Mouse (Mus musculus) midbrain, embryonic 11.5 days (tissue): ENCODE data around the gene Plcd3. TPM values are rescaled to one million over a fixed set of nuclear protein-coding genes. Genes with fewer than 3 reads are reported as not detected.

Source experiments
- ATAC-seq: fragments of 200-750 bp; cut with Nextera tagmentation; 2 replicates; pipeline ENCODE4 v1.8.0; 2017; ENCODE audit warnings: moderate TSS enrichment, moderate library complexity; ENCODE audit not compliant: low FRiP score
- DNase-seq: peaks from one replicate; pipeline ENCODE4 v3.0.0; 2015; ENCODE audit warnings: low spot score; ENCODE audit errors: missing footprints
- H3K27ac ChIP-seq: fragments of 300-500 bp; sonication (generic); 2 replicates; pipeline ENCODE4 v1.5.1; 2014; ENCODE audit warnings: low read depth, low read length
- H3K27me3 ChIP-seq: fragments of 300-500 bp; sonication (generic); 2 replicates; pipeline ENCODE4 v1.6.1; 2014; ENCODE audit warnings: mild to moderate bottlenecking, low read length, moderate library complexity, mixed read lengths; ENCODE audit not compliant: control insufficient read depth, insufficient read depth
- H3K36me3 ChIP-seq: fragments of 300-500 bp; sonication (generic); 2 replicates; pipeline ENCODE4 v1.6.1; 2014; ENCODE audit warnings: mild to moderate bottlenecking, low read length, moderate library complexity, mixed read lengths; ENCODE audit not compliant: control insufficient read depth, insufficient read depth
- H3K4me1 ChIP-seq: fragments of 300-500 bp; sonication (generic); 2 replicates; pipeline ENCODE4 v1.6.1; 2014; ENCODE audit warnings: low read length; ENCODE audit not compliant: control insufficient read depth, insufficient read depth
- H3K4me2 ChIP-seq: fragments of 300-500 bp; sonication (generic); 2 replicates; pipeline ENCODE4 v1.6.1; 2014; ENCODE audit warnings: mild to moderate bottlenecking, moderate library complexity
- H3K4me3 ChIP-seq: fragments of 300-500 bp; sonication (generic); 2 replicates; pipeline ENCODE4 v1.5.1; 2014; ENCODE audit warnings: low read depth, low read length
- H3K9ac ChIP-seq: fragments of 300-500 bp; sonication (generic); 2 replicates; pipeline ENCODE4 v1.6.1; 2014; ENCODE audit warnings: low read length
- H3K9me3 ChIP-seq: fragments of 300-500 bp; sonication (generic); 2 replicates; pipeline ENCODE4 v1.6.1; 2016; ENCODE audit warnings: low read length; ENCODE audit not compliant: control insufficient read depth
- WGBS: fragments of 180-500 bp; shearing (Covaris S2); extraction: QIAGEN DNeasy Blood & Tissue Kit; methylation state at CpG from one replicate; pipeline ENCODE4 v1.1.7; 2014; 5-methylcytosine and 5-hydroxymethylcytosine counted together
- polyA plus RNA-seq: library from polyadenylated mRNA; unstranded; fragments of >200 nt; fragmentation: Nextera tagmentation; extraction: Ambion mirVana; gene quantifications from 2 replicates; pipeline ENCODE4 v1.2.1, GENCODE M21; 2014

Plcd3 gene
- polyA plus RNA-seq, 1 experiment from 2014 or later: 0.63 TPM

- no peak for DNase-seq
- peaks cover 19% of the 10 kb centered on the region; the same call in 1 of the 2 replicates for H3K36me3 ChIP-seq
- 94% methylated on average over 3 of the region's 3 CpGs for WGBS
These were observed 57.5 kb downstream of the Plcd3 start for GRCm38 (mm10) chr11:103043982-103044381.

GRCm38 (mm10) chr11:103042828-103043227 lies 58.6 kb downstream of the Plcd3 start:
- peaks cover 19% of the 10 kb centered on the region; the same call in 1 of the 2 replicates for H3K36me3 ChIP-seq
- 84% methylated on average over 4 of the region's 4 CpGs for WGBS

More at GRCm38 (mm10) chr11:103043982-103044381, 57.5 kb downstream of the Plcd3 start:
- Histone ChIP-seq H3K4me3 (no peak overlapping the region), H3K27ac (no peak overlapping the region), H3K4me1 (no peaks in the 10 kb centered on the region), H3K4me2 (no peak overlapping the region), H3K9me3 (no peaks in the 10 kb centered on the region), H3K9ac (no peak overlapping the region), H3K27me3 (no peaks in the 10 kb centered on the region)
- ATAC-seq: no peak

GRCm38 (mm10) chr11:103038037-103038436 lies 63.4 kb downstream of the Plcd3 start:
- Histone ChIP-seq H3K27me3 (no peaks in the 10 kb centered on the region), H3K4me3 (no peak overlapping the region), H3K4me2 (no peak overlapping the region), H3K4me1 (no peaks in the 10 kb centered on the region), H3K27ac (no peak overlapping the region), H3K9me3 (no peaks in the 10 kb centered on the region), H3K36me3 (no peaks in the 10 kb centered on the region), H3K9ac (no peak overlapping the region)
- ATAC-seq (no peak), DNase-seq (no peak)
- 94% methylated on average over 6 of the region's 6 CpGs for WGBS

More at GRCm38 (mm10) chr11:103042828-103043227, 58.6 kb downstream of the Plcd3 start:
- H3K27me3 ChIP-seq: no peaks in the 10 kb centered on the region
- H3K4me2 ChIP-seq: no peak overlapping the region
- H3K4me3 ChIP-seq: no peak overlapping the region
- ATAC-seq (no peak), DNase-seq (no peak)
- no peaks in the 10 kb centered on the region for H3K9me3 ChIP-seq
- no peak overlapping the region for H3K27ac ChIP-seq
- H3K9ac ChIP-seq: no peak overlapping the region
- H3K4me1 ChIP-seq: no peaks in the 10 kb centered on the region

- no peak overlapping the region for H3K4me3 ChIP-seq
- H3K4me1 ChIP-seq: no peaks in the 10 kb centered on the region
- H3K27ac ChIP-seq: no peak overlapping the region
- no peak overlapping the region for H3K4me2 ChIP-seq
- H3K27me3 ChIP-seq: no peaks in the 10 kb centered on the region
- ATAC-seq: no peak
- WGBS: 88% methylated on average over 8 of the region's 8 CpGs
- no peaks in the 10 kb centered on the region for H3K36me3 ChIP-seq
- H3K9me3 ChIP-seq: no peaks in the 10 kb centered on the region
- no peak overlapping the region for H3K9ac ChIP-seq
- DNase-seq: no peak
These were observed 64.5 kb downstream of the Plcd3 start for GRCm38 (mm10) chr11:103036881-103037465.

- Histone ChIP-seq H3K9ac (no peak overlapping the region), H3K36me3 (no peaks in the 10 kb centered on the region), H3K27me3 (no peaks in the 10 kb centered on the region), H3K27ac (no peak overlapping the region), H3K4me2 (no peak overlapping the region), H3K9me3 (no peaks in the 10 kb centered on the region), H3K4me3 (no peak overlapping the region), H3K4me1 (no peaks in the 10 kb centered on the region)
- 93% methylated on average over 6 of the region's 6 CpGs for WGBS
- no peak for DNase-seq
- no peak for ATAC-seq
These were observed 66.5 kb downstream of the Plcd3 start for GRCm38 (mm10) chr11:103035007-103035406.

GRCm38 (mm10) chr11:103033030-103033429 lies 68.4 kb downstream of the Plcd3 start:
- no peak overlapping the region for H3K27ac ChIP-seq
- no peaks in the 10 kb centered on the region for H3K9me3 ChIP-seq
- no peak overlapping the region for H3K9ac ChIP-seq
- ATAC-seq: no peak
- H3K27me3 ChIP-seq: no peaks in the 10 kb centered on the region
- H3K4me1 ChIP-seq: peaks cover 5% of the 10 kb centered on the region
- 88% methylated on average over 3 of the region's 3 CpGs for WGBS
- no peaks in the 10 kb centered on the region for H3K36me3 ChIP-seq
- H3K4me3 ChIP-seq: no peak overlapping the region
- DNase-seq: no peak
- H3K4me2 ChIP-seq: no peak overlapping the region

GRCm38 (mm10) chr11:103028176-103028891 lies 73.1 kb downstream of the Plcd3 start, which contains the start of the genes Nmt1 and Dcakd:
TSS of gene Nmt1 (plus strand) at chr11:103028190.
TSS of gene Dcakd (minus strand) at chr11:103028333.
- ATAC-seq (peak; percentile 99), DNase-seq (peak; percentile 99)
- Histone ChIP-seq H3K4me2 (peak within 1 kb of the TSS; percentile 69), H3K27ac (peak within 1 kb of the TSS; percentile 32; the same call in 1 of the 2 replicates), H3K36me3 (no peaks in the 10 kb centered on the region), H3K4me3 (peak within 1 kb of the TSS; percentile 64), H3K9ac (peak within 1 kb of the TSS; percentile 82), H3K27me3 (no peaks in the 10 kb centered on the region), H3K9me3 (no peaks in the 10 kb centered on the region), H3K4me1 (peaks cover 5% of the 10 kb centered on the region)
- under 1% methylated on average over 36 of the region's 36 CpGs for WGBS

- Histone ChIP-seq H3K4me1 (peaks cover 5% of the 10 kb centered on the region), H3K4me2 (peak overlapping the region; percentile 69), H3K36me3 (no peaks in the 10 kb centered on the region), H3K4me3 (peak overlapping the region; percentile 64), H3K9me3 (no peaks in the 10 kb centered on the region), H3K27ac (no peak overlapping the region; the same call in 1 of the 2 replicates), H3K27me3 (no peaks in the 10 kb centered on the region), H3K9ac (peak overlapping the region; percentile 82)
- ATAC-seq (no peak), DNase-seq (no peak)
- 16% methylated on average over 8 of the region's 8 CpGs for WGBS
These were observed 73.8 kb downstream of the Plcd3 start for GRCm38 (mm10) chr11:103027570-103028175.

- WGBS: 93% methylated on average over 3 of the region's 3 CpGs
- Histone ChIP-seq H3K27me3 (no peaks in the 10 kb centered on the region), H3K36me3 (no peaks in the 10 kb centered on the region), H3K4me2 (no peak overlapping the region), H3K27ac (no peak overlapping the region), H3K4me1 (peaks cover 5% of the 10 kb centered on the region), H3K9ac (no peak overlapping the region), H3K4me3 (no peak overlapping the region), H3K9me3 (no peaks in the 10 kb centered on the region)
- ATAC-seq (no peak), DNase-seq (no peak)
These were observed 74.6 kb downstream of the Plcd3 start for GRCm38 (mm10) chr11:103026901-103027300.
